Mouse (Mus musculus): ENCODE data around the gene Pglyrp2. TPM values are rescaled to one million over a fixed set of nuclear protein-coding genes. Genes with fewer than 3 reads are reported as not detected.

Gene Pglyrp2
- polyA plus RNA-seq, 1 experiment, result 0.05 TPM

DNA sequence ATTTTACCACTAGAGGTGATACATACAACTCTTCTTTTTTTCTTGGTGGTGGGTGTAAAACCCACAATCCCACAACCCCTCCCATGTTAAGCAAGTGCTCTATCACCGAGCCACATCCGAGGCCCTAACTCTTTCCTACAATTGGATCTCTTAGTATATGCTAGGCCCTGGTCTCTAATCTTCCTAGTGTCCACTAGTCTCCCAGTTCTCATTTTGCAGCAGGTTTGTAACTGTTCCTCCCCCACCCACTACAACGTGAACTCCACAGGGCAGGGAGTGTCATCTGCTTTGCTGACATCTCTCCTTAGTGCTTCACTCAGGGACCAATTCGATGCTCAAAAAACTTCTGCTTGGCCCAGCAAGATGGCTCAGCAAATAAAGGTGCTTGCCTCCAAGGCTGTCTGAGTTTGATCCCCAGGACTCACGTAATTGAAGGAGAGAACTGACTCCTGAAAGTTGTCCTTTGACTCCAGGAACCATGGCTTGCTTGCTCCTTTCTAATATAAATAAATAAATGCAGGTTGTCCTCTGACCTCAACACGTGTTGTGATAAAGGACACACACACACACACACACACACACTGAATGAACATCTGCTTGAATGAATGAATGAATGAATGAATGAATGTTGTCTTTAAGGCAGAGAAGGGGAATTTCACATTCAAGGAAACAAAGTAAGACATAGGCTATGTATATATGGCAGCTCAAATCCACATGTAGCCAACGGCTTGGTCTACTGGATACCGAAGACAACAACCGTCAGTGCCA lies 21.8 kb downstream of the Pglyrp2 start:
- TF ChIP-seq POLR2A (IDR thresholded peaks at IDR 0.05; ENCODE audit: borderline replicate concordance, extremely low read depth, insufficient read depth, insufficient read length, poor library complexity, severe bottlenecking) (no peak), CTCF (IDR thresholded peaks at IDR 0.05; ENCODE audit: borderline replicate concordance, extremely low read depth, insufficient read depth, insufficient read length) (no peak)
- no peak for DNase-seq (ENCODE audit: low read depth)

- TF ChIP-seq POLR2A (IDR thresholded peaks at IDR 0.05; ENCODE audit: borderline replicate concordance, extremely low read depth, insufficient read depth, insufficient read length, poor library complexity, severe bottlenecking), result no peak
- no peak for TF ChIP-seq CTCF (IDR thresholded peaks at IDR 0.05; ENCODE audit: borderline replicate concordance, extremely low read depth, insufficient read depth, insufficient read length)
- DNase-seq (ENCODE audit: low read depth), result no peak
These were observed 27.7 kb downstream of the Pglyrp2 start for GRCm38 (mm10) chr17:32396266-32396665.

- DNase-seq (ENCODE audit: low read depth), result no peak
- no peak for TF ChIP-seq POLR2A (IDR thresholded peaks at IDR 0.05; ENCODE audit: borderline replicate concordance, extremely low read depth, insufficient read depth, insufficient read length, poor library complexity, severe bottlenecking)
- TF ChIP-seq CTCF (IDR thresholded peaks at IDR 0.05; ENCODE audit: borderline replicate concordance, extremely low read depth, insufficient read depth, insufficient read length), result no peak
These were observed 30.0 kb downstream of the Pglyrp2 start for GRCm38 (mm10) chr17:32393944-32394343.

DNA sequence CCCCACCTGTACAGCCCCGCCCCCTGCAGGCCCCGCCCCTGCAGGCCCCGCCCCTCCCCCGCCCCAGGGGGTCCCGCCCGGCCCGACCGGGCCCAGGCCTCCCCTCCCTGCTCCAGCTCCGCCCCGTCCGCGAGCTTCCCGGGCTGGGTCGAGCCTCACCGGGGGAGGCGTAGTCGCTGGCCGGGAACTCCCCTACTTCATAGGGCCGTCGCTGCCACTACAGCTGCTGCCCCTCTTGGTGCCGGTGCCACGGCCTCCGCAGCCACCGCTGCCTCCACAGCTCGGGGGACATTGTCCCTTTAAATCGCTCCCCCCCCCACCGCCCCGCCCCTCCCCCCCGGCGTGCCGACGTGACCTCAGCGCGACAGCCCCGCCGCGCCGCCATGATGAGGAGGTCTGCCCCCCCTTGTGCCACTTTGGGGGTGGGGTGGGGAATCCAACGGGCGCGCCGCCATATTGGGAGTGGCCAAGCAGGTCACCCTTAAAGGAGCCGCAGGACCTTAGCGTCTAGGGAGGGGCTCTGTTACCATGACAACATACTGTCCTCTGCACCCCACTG lies 34.8 kb downstream of the Pglyrp2 start, which contains the start of gene Wiz:
Wiz (minus strand) TSS at position 339 of the 559 bp plus-strand sequence.
- no peak; the same call in 1 of the 2 replicates for TF ChIP-seq POLR2A (IDR thresholded peaks at IDR 0.05; ENCODE audit: borderline replicate concordance, extremely low read depth, insufficient read depth, insufficient read length, poor library complexity, severe bottlenecking)
- no peak for TF ChIP-seq CTCF (IDR thresholded peaks at IDR 0.05; ENCODE audit: borderline replicate concordance, extremely low read depth, insufficient read depth, insufficient read length)

DNA sequence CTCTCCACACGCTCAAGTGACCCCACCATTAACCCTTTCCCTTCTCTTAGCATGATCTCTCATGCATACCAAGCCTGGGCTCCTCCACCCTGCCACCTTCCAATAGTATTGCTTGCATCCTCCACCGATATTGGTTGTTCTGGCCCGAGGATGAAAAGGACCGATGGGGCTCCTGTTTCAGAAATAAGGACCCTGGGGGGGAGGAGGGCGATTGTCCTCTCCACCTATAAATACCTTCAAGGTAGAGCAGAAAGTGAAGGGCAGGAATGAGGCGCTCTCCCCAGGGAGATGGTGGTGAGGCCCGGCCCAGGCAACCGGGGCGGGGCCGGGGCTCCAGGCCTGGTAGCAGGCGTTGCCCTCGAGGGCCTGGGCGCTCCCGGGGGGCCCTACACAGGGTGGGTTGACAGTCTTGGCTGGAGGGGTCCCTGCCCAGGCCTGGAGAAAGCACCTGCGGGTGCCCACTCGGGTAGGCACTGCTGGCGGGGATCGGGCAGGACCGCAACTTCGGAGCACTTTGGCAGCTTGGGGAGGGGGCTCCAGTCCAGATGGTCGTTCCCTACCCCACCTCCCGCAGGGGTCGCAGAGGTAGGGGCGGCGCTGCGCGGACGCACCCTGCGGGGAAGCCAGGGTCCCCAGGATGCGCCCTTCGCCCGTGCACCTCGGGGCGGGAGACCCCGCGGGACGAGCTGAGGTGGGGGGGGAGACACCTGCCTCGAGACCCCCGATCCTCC lies 35.4 kb downstream of the Pglyrp2 start:
- TF ChIP-seq CTCF (IDR thresholded peaks at IDR 0.05; ENCODE audit: borderline replicate concordance, extremely low read depth, insufficient read depth, insufficient read length) (no peak), POLR2A (IDR thresholded peaks at IDR 0.05; ENCODE audit: borderline replicate concordance, extremely low read depth, insufficient read depth, insufficient read length, poor library complexity, severe bottlenecking) (no peak)
- DNase-seq (ENCODE audit: low read depth), result peak; percentile 30

More for the DNA sequence above, 34.8 kb downstream of the Pglyrp2 start, which contains the start of gene Wiz:
- DNase-seq (ENCODE audit: low read depth), result peak; percentile 97

- no peak for TF ChIP-seq CTCF (IDR thresholded peaks at IDR 0.05; ENCODE audit: borderline replicate concordance, extremely low read depth, insufficient read depth, insufficient read length)
- no peak for TF ChIP-seq POLR2A (IDR thresholded peaks at IDR 0.05; ENCODE audit: borderline replicate concordance, extremely low read depth, insufficient read depth, insufficient read length, poor library complexity, severe bottlenecking)
These were observed 36.0 kb downstream of the Pglyrp2 start for GRCm38 (mm10) chr17:32387986-32388369.

GRCm38 (mm10) chr17:32386659-32387432 lies 37.1 kb downstream of the Pglyrp2 start:
- peak; percentile 25 for DNase-seq (ENCODE audit: low read depth)
- TF ChIP-seq CTCF (IDR thresholded peaks at IDR 0.05; ENCODE audit: borderline replicate concordance, extremely low read depth, insufficient read depth, insufficient read length), result peak; percentile 59; the same call in 1 of the 2 replicates
- no peak for TF ChIP-seq POLR2A (IDR thresholded peaks at IDR 0.05; ENCODE audit: borderline replicate concordance, extremely low read depth, insufficient read depth, insufficient read length, poor library complexity, severe bottlenecking)

More at GRCm38 (mm10) chr17:32387986-32388369, 36.0 kb downstream of the Pglyrp2 start:
- DNase-seq (ENCODE audit: low read depth), result no peak

DNA sequence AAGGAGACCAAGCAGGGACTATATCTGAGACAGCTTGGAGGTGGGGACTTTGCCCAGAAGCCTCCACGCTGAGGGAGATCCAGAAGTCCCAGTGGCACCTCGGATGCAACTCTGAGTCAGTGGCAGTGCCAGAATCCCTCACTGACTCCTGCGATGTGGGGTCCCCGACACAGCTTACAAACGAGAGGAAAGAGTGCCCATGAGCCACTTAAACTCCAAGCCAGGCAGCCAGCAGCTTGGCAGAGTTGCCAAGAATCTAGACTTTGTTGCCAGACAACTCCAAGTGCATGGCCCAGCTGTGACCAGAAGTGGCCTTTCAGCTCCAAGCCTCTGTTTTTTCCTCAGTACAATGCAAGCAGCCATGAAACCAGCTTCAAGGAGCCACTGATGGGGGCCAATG lies 40.3 kb downstream of the Pglyrp2 start:
- DNase-seq (ENCODE audit: low read depth), result no peak

GRCm38 (mm10) chr17:32382576-32382975 lies 41.4 kb downstream of the Pglyrp2 start:
- DNase-seq (ENCODE audit: low read depth), result peak; percentile 69

More for the DNA sequence above, 40.3 kb downstream of the Pglyrp2 start:
- TF ChIP-seq POLR2A (IDR thresholded peaks at IDR 0.05; ENCODE audit: borderline replicate concordance, extremely low read depth, insufficient read depth, insufficient read length, poor library complexity, severe bottlenecking) (no peak), CTCF (IDR thresholded peaks at IDR 0.05; ENCODE audit: borderline replicate concordance, extremely low read depth, insufficient read depth, insufficient read length) (no peak)

GRCm38 (mm10) chr17:32378786-32379185 lies 45.2 kb downstream of the Pglyrp2 start:
- TF ChIP-seq POLR2A (IDR thresholded peaks at IDR 0.05; ENCODE audit: borderline replicate concordance, extremely low read depth, insufficient read depth, insufficient read length, poor library complexity, severe bottlenecking) (no peak), CTCF (IDR thresholded peaks at IDR 0.05; ENCODE audit: borderline replicate concordance, extremely low read depth, insufficient read depth, insufficient read length) (no peak)

More at GRCm38 (mm10) chr17:32382576-32382975, 41.4 kb downstream of the Pglyrp2 start:
- TF ChIP-seq POLR2A (IDR thresholded peaks at IDR 0.05; ENCODE audit: borderline replicate concordance, extremely low read depth, insufficient read depth, insufficient read length, poor library complexity, severe bottlenecking) (no peak), CTCF (IDR thresholded peaks at IDR 0.05; ENCODE audit: borderline replicate concordance, extremely low read depth, insufficient read depth, insufficient read length) (no peak)

More at GRCm38 (mm10) chr17:32378786-32379185, 45.2 kb downstream of the Pglyrp2 start:
- DNase-seq (ENCODE audit: low read depth), result no peak

Measured in brain, embryonic 14.5 days (tissue).